Mouse (Mus musculus) limb, embryonic 11.5 days (tissue): ENCODE measurements around the gene Siglec1. TPM values are rescaled to one million over a fixed set of nuclear protein-coding genes. Genes with fewer than 3 reads are reported as not detected.

Source experiments
- ATAC-seq: fragments of 200-750 bp; cut with Nextera tagmentation; 2 replicates; pipeline ENCODE4 v1.8.0; 2017; ENCODE audit warnings: low read depth; ENCODE audit not compliant: insufficient number of reproducible peaks, low FRiP score, low TSS enrichment
- DNase-seq: peaks from one replicate; pipeline ENCODE4 v3.0.0-alpha.2; 2015; ENCODE audit warnings: low spot score
- H3K27ac ChIP-seq: fragments of 300-500 bp; sonication (generic); replicated peaks from 2 replicates; pipeline ENCODE4 v1.5.1; 2014; ENCODE audit warnings: low read depth, mild to moderate bottlenecking, low read length
- H3K27me3 ChIP-seq: fragments of 300-500 bp; sonication (generic); 2 replicates; pipeline ENCODE4 v1.6.1; 2014; ENCODE audit warnings: mild to moderate bottlenecking, low read length, mixed read lengths; ENCODE audit not compliant: control insufficient read depth, insufficient read depth
- H3K36me3 ChIP-seq: fragments of 300-500 bp; sonication (generic); 2 replicates; pipeline ENCODE4 v1.6.1; 2014; ENCODE audit warnings: mild to moderate bottlenecking, low read length, moderate library complexity, mixed read lengths; ENCODE audit not compliant: control insufficient read depth, insufficient read depth
- H3K4me1 ChIP-seq: fragments of 300-500 bp; sonication (generic); 2 replicates; pipeline ENCODE4 v1.6.1; 2014; ENCODE audit warnings: low read length, mixed read lengths; ENCODE audit not compliant: control insufficient read depth, insufficient read depth
- H3K4me2 ChIP-seq: fragments of 300-500 bp; sonication (generic); 2 replicates; pipeline ENCODE4 v1.6.1; 2014; ENCODE audit warnings: low read depth, mild to moderate bottlenecking, moderate library complexity; ENCODE audit not compliant: severe bottlenecking
- H3K4me3 ChIP-seq: fragments of 300-500 bp; sonication (generic); 2 replicates; pipeline ENCODE4 v1.5.1; 2014; ENCODE audit warnings: low read depth, low read length
- H3K9ac ChIP-seq: fragments of 300-500 bp; sonication (generic); 2 replicates; pipeline ENCODE4 v1.6.1; 2014; ENCODE audit warnings: mild to moderate bottlenecking, low read length
- H3K9me3 ChIP-seq: fragments of 300-500 bp; sonication (generic); 2 replicates; pipeline ENCODE4 v1.6.1; 2016; ENCODE audit warnings: low read length; ENCODE audit not compliant: control insufficient read depth
- WGBS: fragments of 180-500 bp; shearing (Covaris S2); extraction: QIAGEN DNeasy Blood & Tissue Kit; methylation state at CpG from one replicate; pipeline ENCODE4 v1.1.7; 2014; 5-methylcytosine and 5-hydroxymethylcytosine counted together
- polyA plus RNA-seq: library from polyadenylated mRNA; unstranded; fragments of >200 nt; fragmentation: Nextera tagmentation; extraction: Ambion mirVana; gene quantifications from 2 replicates; pipeline ENCODE4 v1.2.1, GENCODE M21; 2014

Siglec1 gene
- polyA plus RNA-seq, 1 experiment from 2014 or later = 0.07 TPM

DNA sequence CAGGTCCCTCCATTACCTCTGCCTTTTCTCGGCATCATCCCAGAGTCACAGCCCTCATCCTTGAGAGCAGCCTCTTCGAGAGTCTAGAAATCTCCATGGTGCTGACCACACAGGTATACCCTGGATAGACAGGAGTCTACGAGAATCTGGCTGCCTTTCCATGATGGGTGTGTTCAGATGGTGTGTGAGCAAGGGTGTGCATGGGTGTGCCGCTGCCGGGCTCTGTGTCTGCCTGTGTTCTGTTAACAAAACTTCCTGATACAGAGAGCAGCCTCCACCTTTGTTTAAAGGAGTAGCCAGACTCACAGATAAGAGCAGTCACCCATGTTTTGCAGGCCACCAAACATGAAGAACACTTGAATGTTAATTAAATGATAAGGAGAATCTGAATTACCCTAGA, 43.3 kb upstream of the Siglec1 start:
- Histone ChIP-seq H3K4me1 (peaks cover 31% of the 10 kb centered on the region), H3K9ac (no peak overlapping the region), H3K9me3 (no peaks in the 10 kb centered on the region), H3K27ac (no peak overlapping the region), H3K4me3 (no peak overlapping the region), H3K36me3 (peaks cover 6% of the 10 kb centered on the region; the same call in 1 of the 2 replicates), H3K27me3 (no peaks in the 10 kb centered on the region), H3K4me2 (no peak overlapping the region)
- WGBS = 81% methylated on average over 5 of the region's 5 CpGs
- DNase-seq = no peak
- no peak for ATAC-seq

GRCm38 (mm10) chr2:131128636-131129157, 42.1 kb upstream of the Siglec1 start:
- peak overlapping the region; percentile 59 for H3K4me2 ChIP-seq
- H3K4me1 ChIP-seq = peaks cover 23% of the 10 kb centered on the region
- ATAC-seq = no peak
- no peak overlapping the region; the same call in 1 of the 2 replicates for H3K9ac ChIP-seq
- H3K27ac ChIP-seq = no peak overlapping the region
- no peaks in the 10 kb centered on the region for H3K36me3 ChIP-seq
- H3K27me3 ChIP-seq = no peaks in the 10 kb centered on the region
- DNase-seq = no peak
- WGBS = 86% methylated on average over 3 of the region's 3 CpGs
- H3K4me3 ChIP-seq = no peak overlapping the region
- H3K9me3 ChIP-seq = no peaks in the 10 kb centered on the region

DNA sequence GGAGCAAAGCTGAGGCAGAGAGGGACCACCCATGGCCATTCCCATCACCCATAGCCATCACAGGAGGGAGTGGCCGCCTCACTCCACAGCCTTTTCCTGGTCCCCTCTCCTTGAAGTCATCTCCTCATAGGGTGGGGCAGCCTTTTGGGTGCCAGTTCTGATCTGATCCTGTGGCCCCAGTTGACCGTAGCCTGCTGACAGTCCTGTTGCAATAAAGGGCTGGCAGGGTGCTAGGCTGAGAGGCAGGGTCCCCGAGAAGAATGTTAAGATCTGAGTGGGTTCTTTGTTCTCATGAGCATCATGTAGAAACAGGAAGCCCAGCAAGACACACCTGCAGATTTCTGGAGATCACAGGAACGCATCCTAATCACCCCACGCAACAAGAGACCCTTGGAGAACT, 41.6 kb upstream of the Siglec1 start:
- H3K36me3 ChIP-seq = no peaks in the 10 kb centered on the region
- H3K4me1 ChIP-seq = peaks cover 23% of the 10 kb centered on the region
- H3K9ac ChIP-seq = peak overlapping the region; percentile 82
- DNase-seq (no peak), ATAC-seq (no peak)
- peak overlapping the region; percentile 59 for H3K4me2 ChIP-seq
- WGBS = 74% methylated on average over 5 of the region's 5 CpGs
- peak overlapping the region; percentile 55 for H3K4me3 ChIP-seq
- no peaks in the 10 kb centered on the region for H3K9me3 ChIP-seq
- no peaks in the 10 kb centered on the region for H3K27me3 ChIP-seq
- H3K27ac ChIP-seq = no peak overlapping the region

- ATAC-seq = peak; percentile 96
- DNase-seq = peak; percentile 90
- Histone ChIP-seq H3K27ac (peak within 1 kb of the TSS; percentile 79), H3K9me3 (no peaks in the 10 kb centered on the region), H3K4me3 (peak within 1 kb of the TSS; percentile 55), H3K4me1 (peaks cover 23% of the 10 kb centered on the region), H3K27me3 (no peaks in the 10 kb centered on the region), H3K4me2 (peak within 1 kb of the TSS; percentile 59), H3K36me3 (no peaks in the 10 kb centered on the region), H3K9ac (peak within 1 kb of the TSS; percentile 82)
- under 1% methylated on average over 26 of the region's 28 CpGs for WGBS
Observed at GRCm38 (mm10) chr2:131127161-131127730, 40.7 kb upstream of the Siglec1 start, which contains the start of gene Hspa12b. TSS of gene Hspa12b (plus strand) at chr2:131127280.

DNA sequence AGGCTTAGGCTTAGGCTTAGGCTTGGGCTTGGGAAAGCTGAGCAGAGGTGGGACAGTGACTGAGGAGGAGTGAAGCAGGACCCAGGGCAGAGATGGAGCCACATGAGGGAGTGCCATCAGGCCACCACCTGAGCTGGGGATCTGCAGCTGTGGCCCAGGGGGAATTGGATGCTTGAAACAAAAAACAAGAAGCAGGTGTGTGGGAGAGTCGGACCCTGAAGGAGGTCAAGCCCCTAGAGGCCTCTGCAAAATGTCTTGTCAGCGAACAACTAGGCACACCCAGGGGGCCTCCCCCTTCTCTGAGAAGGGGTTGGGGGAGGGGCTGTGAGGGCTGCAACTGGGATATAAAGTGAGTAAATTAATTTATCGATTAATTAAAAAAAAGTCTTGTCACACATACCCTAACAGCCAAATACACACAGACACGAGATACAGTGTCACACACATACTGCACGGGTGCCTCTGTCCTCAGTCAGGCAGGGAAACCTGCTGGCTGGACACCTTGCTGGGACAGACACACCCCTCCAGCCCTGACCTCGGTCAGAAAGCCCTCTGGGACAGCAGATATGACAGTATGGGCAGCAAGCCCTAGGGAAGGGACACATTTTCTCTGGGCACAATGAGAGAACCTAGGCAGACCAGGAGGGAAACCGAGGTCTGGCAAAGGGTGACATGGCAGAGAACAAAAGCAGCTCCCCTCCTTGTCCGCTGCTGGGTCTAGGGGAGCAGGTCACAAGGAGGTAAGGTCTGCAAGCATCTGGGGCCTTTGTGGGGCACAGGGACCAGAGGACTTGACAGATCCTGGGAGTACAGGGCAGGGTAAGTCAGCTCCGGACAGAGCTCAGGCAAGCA, 39.6 kb upstream of the Siglec1 start:
- H3K36me3 ChIP-seq = no peaks in the 10 kb centered on the region
- H3K9ac ChIP-seq = peak overlapping the region; percentile 82
- DNase-seq (no peak), ATAC-seq (0 out of 2 replicates have a peak, but pooled peaks have one; percentile 2)
- H3K4me3 ChIP-seq = no peak overlapping the region
- peak overlapping the region; percentile 59 for H3K4me2 ChIP-seq
- peak overlapping the region; percentile 79 for H3K27ac ChIP-seq
- peaks cover 23% of the 10 kb centered on the region for H3K4me1 ChIP-seq
- no peaks in the 10 kb centered on the region for H3K9me3 ChIP-seq
- 30% methylated on average over 9 of the region's 9 CpGs for WGBS
- no peaks in the 10 kb centered on the region for H3K27me3 ChIP-seq

- ATAC-seq (no peak), DNase-seq (no peak)
- H3K4me1 ChIP-seq = peaks cover 23% of the 10 kb centered on the region
- no peak overlapping the region for H3K4me3 ChIP-seq
- H3K4me2 ChIP-seq = no peak overlapping the region
- H3K9me3 ChIP-seq = no peaks in the 10 kb centered on the region
- no peaks in the 10 kb centered on the region for H3K36me3 ChIP-seq
- H3K27me3 ChIP-seq = no peaks in the 10 kb centered on the region
- 87% methylated on average over 9 of the region's 9 CpGs for whole genome bisulfite sequencing
- H3K27ac ChIP-seq = no peak overlapping the region
- no peak overlapping the region for H3K9ac ChIP-seq
Observed at GRCm38 (mm10) chr2:131125157-131125963, 38.8 kb upstream of the Siglec1 start.

DNA sequence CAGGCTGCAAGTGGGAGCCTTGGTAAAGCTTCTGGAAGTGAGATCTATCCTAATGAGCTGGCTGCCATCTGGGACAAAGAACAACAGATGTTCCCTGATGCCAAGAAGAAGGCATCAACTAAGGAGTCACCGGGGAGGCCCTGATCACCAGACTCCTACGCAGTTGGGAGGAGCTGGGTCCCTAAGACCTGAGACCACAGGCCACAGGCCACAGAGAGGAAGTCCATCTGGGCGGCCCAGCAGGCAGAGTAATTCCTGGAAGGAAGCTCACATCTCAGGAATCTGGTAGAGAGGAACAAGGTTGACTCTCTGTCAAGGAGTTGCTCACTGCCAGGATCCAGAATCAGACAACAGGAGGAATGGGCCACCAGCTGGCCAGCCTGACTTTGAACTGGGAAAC, 37.6 kb upstream of the Siglec1 start:
- no peak overlapping the region for H3K9ac ChIP-seq
- no peak overlapping the region for H3K27ac ChIP-seq
- 74% methylated on average over 3 of the region's 3 CpGs for WGBS

GRCm38 (mm10) chr2:131118968-131119574, 32.5 kb upstream of the Siglec1 start:
- Histone ChIP-seq H3K9ac (no peak overlapping the region), H3K4me1 (no peaks in the 10 kb centered on the region), H3K4me2 (no peak overlapping the region), H3K36me3 (no peaks in the 10 kb centered on the region), H3K9me3 (no peaks in the 10 kb centered on the region), H3K4me3 (no peak overlapping the region), H3K27me3 (no peaks in the 10 kb centered on the region), H3K27ac (no peak overlapping the region)
- ATAC-seq (no peak), DNase-seq (no peak)
- 80% methylated on average over 2 of the region's 2 CpGs for WGBS

More for the DNA sequence above, 37.6 kb upstream of the Siglec1 start:
- Histone ChIP-seq H3K36me3 (no peaks in the 10 kb centered on the region), H3K4me1 (peaks cover 23% of the 10 kb centered on the region), H3K4me3 (no peak overlapping the region), H3K9me3 (no peaks in the 10 kb centered on the region), H3K4me2 (no peak overlapping the region), H3K27me3 (no peaks in the 10 kb centered on the region)
- DNase-seq = no peak
- ATAC-seq = no peak
